Mouse (Mus musculus) liver, postnatal 0 days (tissue): ENCODE data around the gene Anks1. TPM values are rescaled to one million over a fixed set of nuclear protein-coding genes. Genes with fewer than 3 reads are reported as not detected.
A peak's percentile ranks its signal among the peaks of the same experiment; 100 is the strongest.

ENCODE experiments used
- ATAC-seq: fragments of 200-750 bp; cut with Nextera tagmentation; 2 replicates; pipeline ENCODE4 v1.8.0; 2017; ENCODE audit warnings: mild to moderate bottlenecking, moderate library complexity
- DNase-seq: peaks from one replicate; pipeline ENCODE4 v3.0.0-alpha.2; 2016
- H3K27ac ChIP-seq: fragments of 300-500 bp; sonication (generic); 2 replicates; pipeline ENCODE4 v1.5.1; 2014; ENCODE audit warnings: antibody characterized with exemption, moderate library complexity, mild to moderate bottlenecking, low read depth
- H3K27me3 ChIP-seq: fragments of 300-500 bp; sonication (generic); 2 replicates; pipeline ENCODE4 v1.6.1; 2014; ENCODE audit warnings: low read length, control low read depth, mixed read lengths; ENCODE audit not compliant: insufficient read depth
- H3K36me3 ChIP-seq: fragments of 300-500 bp; sonication (generic); replicated peaks from 2 replicates; pipeline ENCODE4 v1.6.1; 2014; ENCODE audit warnings: mild to moderate bottlenecking, control low read depth, low read length, moderate library complexity, mixed read lengths; ENCODE audit not compliant: insufficient read depth
- H3K4me1 ChIP-seq: fragments of 300-500 bp; sonication (generic); 2 replicates; pipeline ENCODE4 v1.6.1; 2014; ENCODE audit warnings: antibody characterized with exemption, mild to moderate bottlenecking, control low read depth; ENCODE audit not compliant: insufficient read depth
- H3K4me2 ChIP-seq: fragments of 300-500 bp; sonication (generic); 2 replicates; pipeline ENCODE4 v1.6.1; 2014; ENCODE audit warnings: low read depth, mild to moderate bottlenecking, low read length, moderate library complexity, mixed read lengths
- H3K4me3 ChIP-seq: fragments of 300-500 bp; sonication (generic); 2 replicates; pipeline ENCODE4 v1.5.1; 2014; ENCODE audit warnings: low read depth, low read length
- H3K9ac ChIP-seq: fragments of 300-500 bp; sonication (generic); replicated peaks from 2 replicates; pipeline ENCODE4 v1.6.1; 2014; ENCODE audit warnings: mild to moderate bottlenecking, moderate library complexity
- H3K9me3 ChIP-seq: fragments of 300-500 bp; sonication (generic); 2 replicates; pipeline ENCODE4 v1.6.1; 2016; ENCODE audit warnings: mild to moderate bottlenecking, control low read depth, low read length, mixed read lengths
- CTCF ChIP-seq: sonication (generic); IDR thresholded peaks from 2 replicates; pipeline ENCODE4 v1.5.1; 2016; ENCODE audit warnings: antibody characterized with exemption, low read depth
- EP300 ChIP-seq: IDR thresholded peaks from 2 replicates; pipeline ENCODE4 v1.6.1; 2016; ENCODE audit warnings: antibody characterized with exemption, low read depth, mild to moderate bottlenecking
- WGBS: fragments of 180-500 bp; shearing (Covaris S2); extraction: QIAGEN DNeasy Blood & Tissue Kit; methylation state at CpG from one replicate; pipeline ENCODE4 v1.1.7; 2014; ENCODE audit not compliant: insufficient replicate concordance; 5-methylcytosine and 5-hydroxymethylcytosine counted together
- polyA plus RNA-seq: library from polyadenylated mRNA; unstranded; fragments of >200 nt; fragmentation: Nextera tagmentation; extraction: Ambion mirVana; gene quantifications from 2 replicates; pipeline ENCODE4 v1.2.1, GENCODE M21; 2015

The Anks1 gene
- polyA plus RNA-seq, 1 experiment from 2014 or later, result 3.0 TPM

- Histone ChIP-seq H3K4me1 (peaks cover 10% of the 10 kb centered on the region), H3K4me2 (no peak overlapping the region), H3K4me3 (no peak overlapping the region), H3K9ac (no peak overlapping the region), H3K9me3 (no peaks in the 10 kb centered on the region), H3K27me3 (peaks cover 8% of the 10 kb centered on the region; the same call in 1 of the 2 replicates), H3K36me3 (no peaks in the 10 kb centered on the region), H3K27ac (no peak overlapping the region)
- ATAC-seq, result no peak
- DNase-seq, result peak; percentile 53
- peak; percentile 55 for TF ChIP-seq CTCF
- no peak for TF ChIP-seq EP300
- 59% methylated on average over 9 of the region's 9 CpGs for WGBS
Observed at GRCm38 (mm10) chr17:28081385-28081784, 172.3 kb downstream of the Anks1 start.

- ATAC-seq (no peak), DNase-seq (no peak)
- TF ChIP-seq EP300 (no peak), CTCF (no peak)
- Histone ChIP-seq H3K4me2 (no peak overlapping the region), H3K27me3 (peaks cover 8% of the 10 kb centered on the region; the same call in 1 of the 2 replicates), H3K9ac (no peak overlapping the region), H3K36me3 (no peaks in the 10 kb centered on the region), H3K4me3 (no peak overlapping the region), H3K27ac (no peak overlapping the region), H3K4me1 (peaks cover 10% of the 10 kb centered on the region), H3K9me3 (no peaks in the 10 kb centered on the region)
- 85% methylated on average over 7 of the region's 7 CpGs for WGBS
Observed at GRCm38 (mm10) chr17:28081856-28082255, 172.8 kb downstream of the Anks1 start.

GRCm38 (mm10) chr17:28082863-28083262 lies 173.8 kb downstream of the Anks1 start:
- no peak overlapping the region for H3K27ac ChIP-seq
- H3K27me3 ChIP-seq, result peaks cover 8% of the 10 kb centered on the region; the same call in 1 of the 2 replicates
- no peak overlapping the region for H3K4me2 ChIP-seq
- ATAC-seq (no peak), DNase-seq (no peak)
- H3K4me1 ChIP-seq, result peaks cover 10% of the 10 kb centered on the region
- 46% methylated on average over 13 of the region's 13 CpGs for WGBS
- H3K9me3 ChIP-seq, result no peaks in the 10 kb centered on the region
- no peak overlapping the region for H3K4me3 ChIP-seq
- no peak for TF ChIP-seq EP300
- TF ChIP-seq CTCF, result no peak
- no peak overlapping the region for H3K9ac ChIP-seq
- no peaks in the 10 kb centered on the region for H3K36me3 ChIP-seq

- no peak for TF ChIP-seq EP300
- no peak for TF ChIP-seq CTCF
- ATAC-seq (peak; percentile 47), DNase-seq (no peak)
- Histone ChIP-seq H3K36me3 (no peaks in the 10 kb centered on the region), H3K9me3 (no peaks in the 10 kb centered on the region), H3K27ac (no peak overlapping the region), H3K9ac (no peak overlapping the region), H3K4me1 (peaks cover 10% of the 10 kb centered on the region), H3K27me3 (peaks cover 5% of the 10 kb centered on the region; the same call in 1 of the 2 replicates), H3K4me3 (no peak overlapping the region), H3K4me2 (0 out of 2 replicates have a peak overlapping the region, but pooled peaks have one; percentile 1)
- 30% methylated on average over 22 of the region's 22 CpGs for WGBS
Observed at GRCm38 (mm10) chr17:28084395-28084905, 175.3 kb downstream of the Anks1 start.

- WGBS, result under 1% methylated on average over 16 of the region's 16 CpGs
- H3K27ac ChIP-seq, result no peak overlapping the region
- peaks cover 7% of the 10 kb centered on the region for H3K4me1 ChIP-seq
- H3K4me3 ChIP-seq, result no peak overlapping the region
- TF ChIP-seq CTCF, result peak; percentile 97
- TF ChIP-seq EP300, result no peak
- no peaks in the 10 kb centered on the region for H3K36me3 ChIP-seq
- no peaks in the 10 kb centered on the region for H3K9me3 ChIP-seq
- peaks cover 3% of the 10 kb centered on the region; the same call in 1 of the 2 replicates for H3K27me3 ChIP-seq
- 0 out of 2 replicates have a peak overlapping the region, but pooled peaks have one; percentile 21 for H3K9ac ChIP-seq
- ATAC-seq (peak; percentile 86), DNase-seq (peak; percentile 92)
- H3K4me2 ChIP-seq, result peak overlapping the region; percentile 44
Observed at GRCm38 (mm10) chr17:28084964-28085363, 175.9 kb downstream of the Anks1 start.

- Histone ChIP-seq H3K36me3 (no peaks in the 10 kb centered on the region), H3K9ac (no peak overlapping the region), H3K27ac (no peak overlapping the region), H3K9me3 (no peaks in the 10 kb centered on the region), H3K27me3 (no peaks in the 10 kb centered on the region), H3K4me2 (no peak overlapping the region), H3K4me1 (no peaks in the 10 kb centered on the region), H3K4me3 (no peak overlapping the region)
- TF ChIP-seq EP300 (no peak), CTCF (no peak)
- 75% methylated on average over 5 of the region's 5 CpGs for WGBS
- DNase-seq (no peak), ATAC-seq (no peak)
Observed at GRCm38 (mm10) chr17:28087430-28087829, 178.3 kb downstream of the Anks1 start.
